Comparison of ENCODE assay signal across 19 mouse cellular contexts in genomic region chr9:66280496-66280895, GRCm38 (mm10).
DNase-seq lines count a peak whose midpoint lies in the region; ATAC-seq and TF ChIP-seq lines count a peak whose summit lies in the region.
"Had no signal": no experiment of that assay in that cellular context is flagged by ENCODE, and none has a peak within 500 bp of the region (broad histone marks: within the 10 kb centered on the region; RNA-seq: fewer than 3 reads in every experiment).

No protein-coding gene starts in this region.

- DNase-seq in spleen, postnatal 36 days (ENCODE audit: low spot score in 2 of 2), result peak; percentile 70 to 76
- DNase-seq in spleen, postnatal 4 days (ENCODE audit: low spot score in 2 of 2), result no peak
- DNase-seq in T-cell, adult 2 months (ENCODE audit: low spot score), result peak; percentile 73
- DNase-seq in splenic B cell, adult 2 months (ENCODE audit: low read depth, low spot score), result peak; percentile 78
- DNase-seq in left cerebral cortex, adult 9 months (ENCODE audit: low spot score in 2 of 2), result no peak
- DNase-seq in layer of hippocampus, adult 9-11 months, result no peak
- no peak for DNase-seq in hindbrain, postnatal 0 days (ENCODE audit: low spot score)
- DNase-seq: adrenal gland, postnatal 14 days; cerebellum, adult 2 months; liver, embryonic 13.5 days; lung, postnatal 10 days; right cerebral cortex, adult 18-20 months had no signal

- no peak overlapping the region for H3K4me3 ChIP-seq in hindbrain, postnatal 0 days (ENCODE audit: low read length)
- H3K4me3 ChIP-seq: embryonic facial prominence, embryonic 15.5 days; forebrain, embryonic 12.5 days; hindbrain, embryonic 10.5 days; intestine, embryonic 15.5 days; kidney, embryonic 15.5 days; liver, embryonic 13.5 days; midbrain, embryonic 12.5 days; stomach, embryonic 15.5 days had no signal

- no peaks in the 10 kb centered on the region for H3K9me3 ChIP-seq in hindbrain, postnatal 0 days (ENCODE audit: low read length)
- H3K9me3 ChIP-seq: embryonic facial prominence, embryonic 15.5 days; forebrain, embryonic 12.5 days; hindbrain, embryonic 10.5 days; intestine, embryonic 15.5 days; kidney, embryonic 15.5 days; midbrain, embryonic 12.5 days; stomach, embryonic 15.5 days had no signal

- ATAC-seq in hindbrain, postnatal 0 days, result no peak
- ATAC-seq: intestine, embryonic 15.5 days had no signal

- no peak overlapping the region for H3K27ac ChIP-seq in hindbrain, postnatal 0 days
- H3K27ac ChIP-seq: embryonic facial prominence, embryonic 15.5 days; forebrain, embryonic 12.5 days; hindbrain, embryonic 10.5 days; intestine, embryonic 15.5 days; kidney, embryonic 15.5 days; liver, embryonic 13.5 days; midbrain, embryonic 12.5 days; stomach, embryonic 15.5 days had no signal

- H3K4me1 ChIP-seq in hindbrain, postnatal 0 days (ENCODE audit: insufficient read depth, low read length), result no peaks in the 10 kb centered on the region

- no peak overlapping the region for H3K4me2 ChIP-seq in hindbrain, postnatal 0 days (ENCODE audit: low read depth, low read length)
- H3K4me2 ChIP-seq: embryonic facial prominence, embryonic 15.5 days; forebrain, embryonic 12.5 days; intestine, embryonic 15.5 days; kidney, embryonic 15.5 days; liver, embryonic 13.5 days; midbrain, embryonic 12.5 days; stomach, embryonic 15.5 days had no signal

- WGBS in hindbrain, postnatal 0 days, result 77% methylated on average over 1 of the region's 1 CpGs

- H3K27me3 ChIP-seq in splenic B cell, adult 2 months (ENCODE audit: control insufficient read depth, insufficient read depth, low read length, poor library complexity, severe bottlenecking), result no peaks in the 10 kb centered on the region
- H3K27me3 ChIP-seq in hindbrain, postnatal 0 days (ENCODE audit: insufficient read depth, low read length), result no peaks in the 10 kb centered on the region
- H3K27me3 ChIP-seq: embryonic facial prominence, embryonic 15.5 days; forebrain, embryonic 12.5 days; intestine, embryonic 15.5 days; kidney, embryonic 15.5 days; stomach, embryonic 15.5 days had no signal

- H3K9ac ChIP-seq in hindbrain, postnatal 0 days (replicated peaks; ENCODE audit: low read length), result no peak overlapping the region
- H3K9ac ChIP-seq: embryonic facial prominence, embryonic 15.5 days; forebrain, embryonic 12.5 days; intestine, embryonic 15.5 days; kidney, embryonic 15.5 days; liver, embryonic 13.5 days; midbrain, embryonic 12.5 days; stomach, embryonic 15.5 days had no signal

- H3K36me3 ChIP-seq in splenic B cell, adult 2 months (ENCODE audit: control insufficient read depth, insufficient read depth, low read length, poor library complexity, severe bottlenecking), result no peaks in the 10 kb centered on the region
- H3K36me3 ChIP-seq in hindbrain, postnatal 0 days (ENCODE audit: insufficient read depth, low read length), result no peaks in the 10 kb centered on the region
- H3K36me3 ChIP-seq: embryonic facial prominence, embryonic 15.5 days; forebrain, embryonic 12.5 days; hindbrain, embryonic 10.5 days; intestine, embryonic 15.5 days; kidney, embryonic 15.5 days; liver, embryonic 13.5 days; midbrain, embryonic 12.5 days; stomach, embryonic 15.5 days had no signal

- TF ChIP-seq CTCF in hindbrain, postnatal 0 days (IDR thresholded peaks at IDR 0.05; ENCODE audit: low read depth), result no peak

Comparison
In these comparisons a context has a peak if more than half of its experiments do, and no peak if none do; other contexts are left out.
1. DNase-seq: peak in spleen, postnatal 36 days (2 of 2), T-cell, adult 2 months (single experiment) and splenic B cell, adult 2 months (single experiment); none in spleen, postnatal 4 days (0 of 2), left cerebral cortex, adult 9 months (0 of 2), layer of hippocampus, adult 9-11 months (single experiment) and hindbrain, postnatal 0 days (single experiment).